Mouse (Mus musculus): ENCODE data around the gene Efna2. TPM values are rescaled to one million over a fixed set of nuclear protein-coding genes. Genes with fewer than 3 reads are reported as not detected.

Gene Efna2
- 0.32 TPM for polyA plus RNA-seq (2017; shearing (Covaris generic))

GRCm38 (mm10) chr10:80179068-80180051 is at the start of gene Efna2:
TSS of gene Efna2 (plus strand) at chr10:80179482.

GRCm38 (mm10) chr10:80138553-80139438 is 40.5 kb upstream of the Efna2 start, which contains the start of gene Atp5d:
TSS of gene Atp5d (plus strand) at chr10:80138632.

GRCm38 (mm10) chr10:80140666-80141035 is 38.6 kb upstream of the Efna2 start, which contains the start of gene Cbarp:
TSS of gene Cbarp (minus strand) at chr10:80140835.

GRCm38 (mm10) chr10:80147719-80148601 is 31.3 kb upstream of the Efna2 start, which contains the start of gene Midn:
TSS of gene Midn (plus strand) at chr10:80148272.

GRCm38 (mm10) chr10:80165392-80166128 is 13.7 kb upstream of the Efna2 start, which contains the start of gene Cirbp:
TSS of gene Cirbp (plus strand) at chr10:80165985.

GRCm38 (mm10) chr10:80172527-80173292 is 6.6 kb upstream of the Efna2 start, which contains the start of gene 1600002K03Rik:
TSS of gene 1600002K03Rik (plus strand) at chr10:80172944.

GRCm38 (mm10) chr10:80226416-80227165 is 47.3 kb downstream of the Efna2 start, which contains the start of gene Mum1:
TSS of gene Mum1 (plus strand) at chr10:80226434.

Other genes starting within 250 kb of the Efna2 start
- 75.5 TPM for gene Wdr18, start 219.3 kb upstream of the Efna2 start, polyA plus RNA-seq (2017; shearing (Covaris generic))
- gene Grin3b, start 208.8 kb upstream of the Efna2 start, polyA plus RNA-seq (2017; shearing (Covaris generic)), result not detected
- gene Tmem259, start 195.2 kb upstream of the Efna2 start, polyA plus RNA-seq (2017; shearing (Covaris generic)), result 31.5 TPM
- gene Cnn2, start 190.9 kb upstream of the Efna2 start, polyA plus RNA-seq (2017; shearing (Covaris generic)), result 595 TPM
- gene Abca7, start 183.0 kb upstream of the Efna2 start, polyA plus RNA-seq (2017; shearing (Covaris generic)), result 64.3 TPM
- gene Arhgap45, start 162.8 kb upstream of the Efna2 start, polyA plus RNA-seq (2017; shearing (Covaris generic)), result 1,026 TPM
- 108 TPM for gene Polr2e, start 139.7 kb upstream of the Efna2 start, polyA plus RNA-seq (2017; shearing (Covaris generic))
- 302 TPM for gene Gpx4, start 132.3 kb upstream of the Efna2 start, polyA plus RNA-seq (2017; shearing (Covaris generic))
- 74.3 TPM for gene Sbno2, start 73.9 kb upstream of the Efna2 start, polyA plus RNA-seq (2017; shearing (Covaris generic))
- 60.7 TPM for gene Stk11, start 63.7 kb upstream of the Efna2 start, polyA plus RNA-seq (2017; shearing (Covaris generic))
- gene Atp5d, start 40.9 kb upstream of the Efna2 start, polyA plus RNA-seq (2017; shearing (Covaris generic)), result 311 TPM
- 7.2 TPM for gene Cbarp, start 38.6 kb upstream of the Efna2 start, polyA plus RNA-seq (2017; shearing (Covaris generic))
- 2.8 TPM for gene Midn, start 31.2 kb upstream of the Efna2 start, polyA plus RNA-seq (2017; shearing (Covaris generic))
- 325 TPM for gene Cirbp, start 13.5 kb upstream of the Efna2 start, polyA plus RNA-seq (2017; shearing (Covaris generic))
- 19.5 TPM for gene 1600002K03Rik, start 6.5 kb upstream of the Efna2 start, polyA plus RNA-seq (2017; shearing (Covaris generic))
- 106 TPM for gene Mum1, start 47.0 kb downstream of the Efna2 start, polyA plus RNA-seq (2017; shearing (Covaris generic))
- 171 TPM for gene Ndufs7, start 69.6 kb downstream of the Efna2 start, polyA plus RNA-seq (2017; shearing (Covaris generic))
- not detected for gene Gamt, start 81.5 kb downstream of the Efna2 start, polyA plus RNA-seq (2017; shearing (Covaris generic))
- 91.1 TPM for gene Dazap1, start 82.0 kb downstream of the Efna2 start, polyA plus RNA-seq (2017; shearing (Covaris generic))
- 1,047 TPM for gene Rps15, start 113.0 kb downstream of the Efna2 start, polyA plus RNA-seq (2017; shearing (Covaris generic))
- gene Apc2, start 116.5 kb downstream of the Efna2 start, polyA plus RNA-seq (2017; shearing (Covaris generic)), result 0.06 TPM
- 30.5 TPM for gene 2310011J03Rik, start 141.1 kb downstream of the Efna2 start, polyA plus RNA-seq (2017; shearing (Covaris generic))
- gene Pcsk4, start 150.0 kb downstream of the Efna2 start, polyA plus RNA-seq (2017; shearing (Covaris generic)), result 8.1 TPM
- gene Reep6, start 150.5 kb downstream of the Efna2 start, polyA plus RNA-seq (2017; shearing (Covaris generic)), result not detected
- not detected for gene Adamtsl5, start 168.9 kb downstream of the Efna2 start, polyA plus RNA-seq (2017; shearing (Covaris generic))
- gene Plk5, start 177.0 kb downstream of the Efna2 start, polyA plus RNA-seq (2017; shearing (Covaris generic)), result not detected
- gene Mex3d, start 208.2 kb downstream of the Efna2 start, polyA plus RNA-seq (2017; shearing (Covaris generic)), result 10.9 TPM
- gene Mbd3, start 220.1 kb downstream of the Efna2 start, polyA plus RNA-seq (2017; shearing (Covaris generic)), result 124 TPM
- 65.7 TPM for gene Uqcr11, start 227.3 kb downstream of the Efna2 start, polyA plus RNA-seq (2017; shearing (Covaris generic))